Mouse (Mus musculus) left cerebral cortex, adult 9 months (tissue): Measurements from ENCODE around the gene Polr1a.
A peak's percentile ranks its signal among the peaks of the same experiment; 100 is the strongest.
"Not testable (repeated sequence)": the region's sequence is repeated elsewhere in the genome, so short reads cannot be mapped to it uniquely, and the experiment has no call there.

Experiments used
- DNase-seq, 2 experiments: peaks; one replicate each; pipeline ENCODE4 v3.0.0; 2022; ENCODE audit warnings: low spot score in 2 of 2

Polr1a gene

DNA sequence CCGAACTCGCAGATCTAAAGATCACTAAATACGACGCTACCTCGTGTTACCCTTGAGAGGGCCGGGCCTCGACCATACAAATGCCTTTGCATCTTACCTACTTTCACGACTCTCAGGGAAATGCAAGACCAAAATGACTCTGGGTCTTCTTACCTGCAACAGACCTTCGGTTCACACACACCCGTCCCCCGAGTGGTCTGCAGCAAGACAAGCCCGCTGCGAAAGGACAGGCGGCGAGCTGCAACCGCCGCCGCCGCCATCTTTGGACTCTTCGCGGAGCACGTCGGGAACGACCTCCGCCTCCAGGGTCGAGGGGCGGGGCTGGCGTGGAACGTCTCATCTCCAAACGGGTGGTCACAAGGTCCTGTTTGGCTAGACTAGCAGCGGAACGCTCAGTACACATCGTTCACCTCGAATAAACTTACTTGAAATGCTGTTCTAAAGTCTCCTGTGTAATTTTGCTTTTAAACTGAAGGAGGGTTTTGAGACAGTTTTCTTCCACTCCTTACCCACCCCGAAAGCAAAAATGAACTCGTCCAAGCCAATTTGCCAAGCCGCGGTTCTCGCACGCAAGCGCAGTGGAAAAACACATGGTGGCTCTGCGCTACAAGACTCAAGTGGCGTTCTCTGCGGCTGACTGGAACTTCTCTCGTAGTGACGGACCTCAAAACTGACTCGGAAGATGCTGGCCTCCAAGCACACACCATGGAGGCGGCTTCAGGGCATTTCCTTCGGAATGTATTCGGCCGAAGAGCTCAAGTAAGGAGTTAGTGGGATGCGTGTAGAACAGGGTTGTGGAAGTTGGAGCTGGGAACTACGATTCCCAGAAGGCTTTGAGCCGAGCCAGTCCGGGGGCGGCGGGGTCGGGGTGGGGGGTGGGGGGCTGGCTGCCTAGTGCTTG lies at the start of gene Polr1a, which contains the start of gene Ptcd3:
Gene Polr1a (plus strand): TSS at position 573 of the 901 bp plus-strand sequence.
Gene Ptcd3 (minus strand): TSS at position 270 of the 901 bp plus-strand sequence.
- peak; percentile 80 to 92 for DNase-seq

DNA sequence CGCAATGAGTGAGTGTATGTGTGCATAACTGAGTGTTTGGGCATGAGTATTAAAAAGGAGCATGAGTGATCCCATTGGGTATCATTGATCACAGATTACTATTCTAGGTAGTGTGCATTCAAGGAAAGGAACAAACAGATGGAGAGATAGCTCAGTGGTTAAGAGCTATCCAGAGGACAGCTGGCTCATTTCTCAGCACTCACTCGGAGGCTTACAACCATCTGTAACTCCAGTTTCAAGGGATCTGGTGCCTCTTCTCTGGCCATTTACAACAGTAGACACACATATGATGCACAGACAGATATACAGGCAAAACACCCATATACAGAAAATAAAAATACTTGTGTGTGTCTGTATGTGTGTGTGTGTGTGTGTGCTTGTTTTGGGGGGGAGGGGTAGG lies 41.1 kb upstream of the Polr1a start:
- no peak for DNase-seq

DNA sequence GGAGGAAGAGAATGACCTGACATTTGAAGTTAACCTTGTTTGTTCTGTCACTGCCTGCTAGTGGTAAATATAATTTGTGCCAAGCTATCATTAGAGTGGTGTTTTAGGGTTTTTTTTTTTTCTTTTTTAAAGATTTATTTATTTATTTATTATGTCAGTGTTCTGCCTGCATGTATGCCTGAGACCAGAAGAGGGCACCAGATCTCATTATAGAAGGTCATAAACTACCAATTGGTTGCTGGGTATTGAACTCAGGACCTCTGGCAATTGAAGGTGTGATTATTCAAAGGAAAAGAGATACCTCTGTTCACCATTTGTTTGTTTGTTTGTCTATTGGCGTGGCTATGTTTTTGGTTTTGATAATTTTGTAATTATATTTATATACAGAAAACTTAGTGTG lies 40.0 kb upstream of the Polr1a start:
- DNase-seq, result no peak

DNA sequence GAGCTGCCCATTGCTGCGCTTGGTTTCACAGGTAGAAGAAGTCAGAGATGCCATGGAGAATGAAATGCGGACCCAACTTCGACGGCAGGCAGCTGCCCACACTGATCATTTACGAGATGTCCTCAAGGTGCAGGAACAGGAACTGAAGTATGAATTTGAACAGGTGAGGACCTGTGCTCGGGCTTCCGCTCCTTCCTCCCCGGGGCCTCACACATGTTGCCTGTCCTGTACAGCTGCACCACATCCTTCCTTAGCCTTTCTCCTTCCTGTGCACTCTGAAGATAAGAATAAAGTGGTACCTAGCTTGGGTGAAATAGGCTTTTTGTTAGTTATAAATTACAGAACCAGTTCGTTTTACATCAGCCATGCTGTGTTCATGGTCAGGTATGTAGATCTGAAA lies 37.5 kb upstream of the Polr1a start:
- DNase-seq, result no peak

DNA sequence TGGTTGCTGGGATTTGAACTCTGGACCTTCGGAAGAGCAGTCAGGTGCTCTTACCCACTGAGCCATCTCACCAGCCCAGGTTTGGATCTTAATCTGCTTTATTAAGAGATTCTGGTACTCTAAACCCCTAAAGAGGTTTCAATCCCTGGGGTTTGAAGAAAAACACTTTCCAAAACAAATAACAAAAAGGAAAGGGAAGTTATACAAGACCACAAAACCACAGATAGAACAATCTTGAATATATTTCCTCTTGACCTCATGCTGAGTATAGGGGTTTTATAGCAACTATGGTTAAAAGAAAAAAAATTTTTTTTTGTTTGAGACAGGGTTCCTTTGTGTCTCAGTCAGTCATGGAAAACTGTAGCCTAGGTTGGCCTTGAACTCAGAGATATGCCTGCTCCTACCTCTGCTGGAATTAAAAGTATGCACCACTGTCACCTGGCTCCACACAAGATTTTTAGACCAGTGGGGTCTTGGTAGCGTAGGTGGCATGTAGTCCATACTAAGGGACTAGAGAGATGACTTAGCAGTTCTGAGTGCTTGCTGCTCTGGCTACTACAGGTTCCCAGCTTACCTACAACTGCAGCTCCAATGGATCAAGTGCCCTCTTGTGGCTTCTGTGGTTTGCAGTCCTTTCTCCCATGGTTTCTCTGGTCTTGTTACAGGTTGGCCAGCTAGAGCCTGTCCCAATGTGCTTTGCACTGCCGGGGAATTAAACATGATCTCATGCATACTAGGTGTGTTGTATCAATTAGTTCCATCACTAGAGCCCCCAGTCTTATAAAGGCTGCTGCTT lies 30.7 kb upstream of the Polr1a start:
- no peak for DNase-seq

DNA sequence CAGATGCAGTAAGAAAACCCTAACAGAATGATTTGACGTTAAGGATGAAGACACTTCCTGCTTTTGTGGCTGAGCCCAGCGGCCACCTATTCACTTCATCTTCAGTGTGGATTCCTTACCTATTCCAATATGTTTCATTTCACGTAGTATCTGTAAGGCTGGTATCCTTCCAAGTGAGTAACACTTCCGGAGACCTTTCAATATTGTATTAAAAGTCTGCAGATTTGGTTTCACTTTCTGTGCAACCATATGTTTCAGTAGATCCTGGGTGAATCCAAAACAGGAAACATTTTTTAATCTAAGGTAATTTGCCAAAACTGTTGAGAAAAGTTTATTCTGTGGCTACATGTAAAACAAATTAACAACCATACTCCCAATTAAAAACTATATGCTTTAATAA lies 15.6 kb upstream of the Polr1a start:
- no peak for DNase-seq

DNA sequence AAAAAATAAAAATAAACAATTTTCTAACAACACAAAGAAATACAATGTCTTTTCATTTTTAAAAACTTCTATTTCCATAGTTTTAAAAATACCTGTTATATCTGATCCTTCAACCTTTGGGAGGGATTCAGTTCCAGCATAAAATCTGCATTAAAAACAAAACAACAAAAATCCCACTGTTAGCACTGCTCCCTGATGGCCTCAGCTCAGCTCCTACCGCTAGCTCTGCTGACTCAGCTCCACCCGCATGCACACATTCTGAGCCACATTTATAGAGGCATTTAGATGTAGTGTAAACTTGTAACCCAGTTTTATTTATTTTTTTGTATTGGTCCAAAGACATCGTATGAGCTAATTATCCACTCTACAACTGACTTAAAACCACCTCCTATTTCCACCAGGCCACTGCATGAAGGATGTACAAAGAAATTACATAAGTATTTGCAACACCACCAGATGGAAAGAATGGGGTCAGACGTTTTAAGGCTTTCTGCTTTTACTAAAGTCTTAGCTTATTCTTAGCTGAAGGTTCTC lies 1.1 kb upstream of the Polr1a start:
- DNase-seq, result no peak

DNA sequence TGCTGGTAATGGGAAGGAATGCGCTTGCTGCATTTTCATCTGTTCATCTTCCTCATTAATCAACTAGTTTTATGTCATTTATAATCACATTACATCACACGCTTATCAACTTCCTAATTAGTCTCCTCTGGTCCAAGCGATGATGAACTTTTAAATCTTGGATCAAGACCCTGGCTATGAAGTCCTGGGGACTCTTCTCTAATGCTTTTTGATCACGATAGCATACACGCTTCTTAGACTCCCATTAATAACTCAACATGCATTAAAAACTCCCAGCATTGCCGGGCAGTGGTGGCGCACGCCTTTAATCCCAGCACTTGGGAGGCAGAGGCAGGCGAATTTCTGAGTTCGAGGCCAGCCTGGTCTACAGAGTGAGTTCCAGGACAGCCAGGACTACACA lies 531 bp downstream of the Polr1a start:
- peak in 1 of 2 experiments; percentile 5 for DNase-seq

DNA sequence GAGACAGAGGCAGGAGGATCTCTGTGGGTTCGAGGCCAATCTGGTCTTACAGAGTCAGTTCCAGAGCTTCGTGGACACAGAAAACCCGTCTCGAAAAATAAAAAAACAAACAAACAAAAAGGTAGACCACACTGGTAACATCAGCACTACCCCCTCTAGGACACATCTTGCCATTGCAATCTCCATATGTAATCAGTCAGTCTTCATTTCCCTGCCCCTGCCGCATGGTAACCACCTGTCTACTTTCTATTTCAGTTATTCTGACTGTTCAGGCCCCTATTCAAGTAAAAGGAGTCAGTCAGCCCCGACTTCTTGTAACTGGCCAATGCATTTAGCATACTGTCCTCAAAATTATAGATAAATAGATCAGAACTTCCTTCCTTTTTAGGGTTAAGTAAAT lies 987 bp downstream of the Polr1a start:
- DNase-seq, result no peak

DNA sequence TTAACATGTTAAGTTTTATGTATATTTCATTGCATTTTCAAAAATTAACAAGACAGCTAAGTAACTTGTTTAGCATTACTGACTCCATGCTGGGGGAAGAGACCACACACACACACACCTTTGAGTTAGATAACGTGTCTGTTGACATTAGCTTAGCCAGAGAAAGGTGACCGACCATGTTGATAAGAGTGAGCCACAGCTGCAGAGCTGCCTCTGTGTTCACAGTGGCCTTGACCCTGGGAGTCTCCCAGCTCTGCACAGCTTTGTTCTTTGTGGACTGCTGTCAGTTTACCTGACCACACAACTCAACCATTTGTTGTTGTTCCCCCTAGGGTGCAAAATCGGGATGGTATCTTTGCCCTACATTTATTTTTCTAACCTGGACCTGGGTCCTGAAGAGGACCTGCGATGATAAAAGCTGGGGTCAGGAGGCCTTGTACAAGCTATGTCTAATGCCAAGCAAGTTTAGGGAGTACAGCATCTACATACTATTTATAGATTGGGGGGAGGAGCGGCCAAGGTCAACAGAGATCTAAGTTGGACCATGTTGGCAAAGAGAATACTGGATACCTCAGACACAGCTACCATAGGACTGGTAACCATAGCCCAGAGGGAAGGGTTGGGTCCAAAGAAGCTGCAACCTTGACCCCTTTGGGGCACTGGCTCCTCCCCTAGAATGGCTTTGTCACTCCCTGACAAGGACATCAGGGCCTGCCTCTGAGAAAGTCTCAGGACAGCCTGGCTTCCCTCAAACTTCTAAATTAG lies 3.0 kb downstream of the Polr1a start:
- DNase-seq, result no peak

DNA sequence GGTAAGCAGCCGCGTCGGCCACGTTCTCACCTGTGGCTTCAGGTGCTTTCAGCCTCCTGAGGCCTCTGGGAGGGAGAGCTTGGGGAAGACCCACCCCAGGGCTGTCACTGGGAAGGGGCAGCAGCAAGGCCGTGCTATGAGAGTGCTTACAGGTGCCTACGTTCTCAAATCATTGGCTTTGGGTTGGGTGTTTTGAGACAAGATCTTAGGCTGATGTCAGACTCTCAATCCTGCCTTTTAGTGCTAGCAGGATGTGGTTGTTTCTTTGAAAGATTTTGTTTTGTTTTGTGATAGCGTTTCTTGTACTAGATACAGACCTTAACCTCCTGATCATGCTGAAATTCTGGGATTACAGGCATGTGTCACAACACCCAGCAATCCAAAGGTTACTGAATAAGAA lies 11.9 kb downstream of the Polr1a start:
- DNase-seq, result no peak

DNA sequence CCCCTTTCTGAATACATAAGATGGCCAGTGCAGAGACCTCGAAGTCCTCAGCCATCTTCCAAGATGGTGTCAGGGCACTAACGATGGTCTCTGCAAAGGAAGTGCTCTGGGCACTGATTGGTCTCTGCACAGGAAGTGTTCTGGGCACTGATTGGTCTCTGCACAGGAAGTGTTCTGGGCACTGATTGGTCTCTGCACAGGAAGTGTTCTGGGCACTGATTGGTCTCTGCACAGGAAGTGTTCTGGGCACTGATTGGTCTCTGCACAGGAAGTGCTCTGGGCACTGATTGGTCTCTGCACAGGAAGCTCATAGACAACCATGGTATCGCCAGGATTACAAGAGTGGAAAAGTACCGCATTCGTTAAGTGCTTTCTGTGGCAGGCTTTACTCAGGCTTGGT lies 16.4 kb downstream of the Polr1a start:
- DNase-seq, result not testable (repeated sequence)

DNA sequence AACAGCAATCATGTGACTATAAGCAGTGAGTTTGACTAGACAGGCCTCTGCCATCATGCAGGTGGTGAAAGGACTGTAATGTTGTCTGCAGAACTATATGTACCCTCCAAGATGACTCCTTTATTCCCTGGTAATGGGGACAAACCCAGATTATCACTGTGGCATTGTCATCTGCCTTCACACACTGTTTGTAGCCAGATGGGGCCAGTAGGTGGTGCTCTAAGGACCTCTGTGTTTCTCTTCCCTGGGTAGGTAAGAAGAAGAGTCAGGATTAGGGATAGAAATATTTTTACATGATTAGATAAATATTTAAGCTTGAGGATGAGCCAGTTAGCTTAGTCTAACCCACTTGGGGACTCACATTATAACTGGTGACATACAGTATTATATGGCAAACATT lies 19.1 kb downstream of the Polr1a start:
- peak in 1 of 2 experiments; percentile 71 for DNase-seq

DNA sequence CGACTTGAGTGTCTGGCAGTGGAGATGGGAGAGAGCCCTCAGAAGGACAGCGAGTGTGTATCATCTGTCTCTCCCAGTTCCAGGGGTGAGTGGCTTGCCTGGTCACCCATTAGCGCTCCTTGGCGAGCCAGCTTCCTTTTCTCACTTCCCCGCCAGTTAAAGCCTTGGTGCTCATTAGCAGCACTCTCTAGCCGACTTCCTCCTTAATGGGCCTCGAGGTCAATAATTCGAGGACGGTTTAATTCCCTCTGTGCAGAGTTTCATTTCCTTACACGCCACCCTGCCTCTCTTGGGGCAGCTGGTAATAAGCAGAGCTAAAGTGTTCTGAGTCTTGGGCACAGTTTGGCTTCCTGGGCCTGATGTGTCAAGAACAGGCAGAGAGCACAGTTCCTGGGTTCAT lies 21.2 kb downstream of the Polr1a start:
- no peak for DNase-seq

DNA sequence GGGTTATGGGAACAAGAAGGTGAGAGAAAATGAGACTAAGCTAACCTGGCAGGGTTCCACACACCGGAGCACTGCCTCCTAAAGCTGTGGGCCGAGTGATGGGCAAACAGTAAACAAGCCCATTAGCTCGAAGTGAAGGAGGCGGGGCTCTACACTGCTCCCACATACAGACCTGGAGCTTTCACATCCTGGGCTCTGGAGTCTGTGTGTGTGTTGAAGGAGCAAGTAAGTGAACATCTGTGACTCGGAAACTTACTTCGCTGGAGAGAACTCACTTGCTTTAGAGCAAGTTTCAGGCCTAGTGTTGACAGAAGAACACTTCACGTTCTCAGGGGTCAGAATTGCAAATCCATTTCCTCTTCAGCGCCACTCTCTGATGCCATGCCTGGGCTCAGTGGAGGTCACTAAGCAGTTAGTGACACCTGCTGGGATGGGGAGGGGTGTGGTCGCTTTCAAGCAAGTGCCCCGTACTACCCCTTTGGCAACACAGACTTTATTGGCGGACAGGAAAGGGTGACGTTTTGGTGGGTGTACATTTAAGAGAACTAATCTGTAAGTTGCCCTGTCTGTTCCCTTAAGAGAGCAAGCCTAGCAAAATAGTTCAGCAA lies 22.1 kb downstream of the Polr1a start:
- DNase-seq, result no peak

DNA sequence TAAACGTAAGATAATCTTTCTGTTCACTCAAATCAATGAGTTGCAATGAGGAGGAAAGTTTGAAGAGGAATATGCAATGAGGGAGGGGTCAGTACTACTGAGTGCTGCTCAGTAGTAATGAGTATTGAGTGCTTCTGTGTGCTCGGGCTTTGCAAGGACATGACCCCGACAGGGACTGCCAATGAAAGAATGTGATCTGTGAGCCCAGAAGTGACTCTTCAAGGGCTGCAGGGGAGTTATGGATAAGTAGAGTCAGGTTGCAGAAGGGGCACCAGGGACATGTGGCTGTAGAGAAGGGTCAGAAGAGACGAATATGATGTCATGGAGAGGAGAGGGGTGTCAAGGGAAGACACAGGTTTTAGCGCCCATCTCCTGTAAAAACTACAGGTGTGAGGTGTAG lies 23.5 kb downstream of the Polr1a start:
- no peak for DNase-seq

DNA sequence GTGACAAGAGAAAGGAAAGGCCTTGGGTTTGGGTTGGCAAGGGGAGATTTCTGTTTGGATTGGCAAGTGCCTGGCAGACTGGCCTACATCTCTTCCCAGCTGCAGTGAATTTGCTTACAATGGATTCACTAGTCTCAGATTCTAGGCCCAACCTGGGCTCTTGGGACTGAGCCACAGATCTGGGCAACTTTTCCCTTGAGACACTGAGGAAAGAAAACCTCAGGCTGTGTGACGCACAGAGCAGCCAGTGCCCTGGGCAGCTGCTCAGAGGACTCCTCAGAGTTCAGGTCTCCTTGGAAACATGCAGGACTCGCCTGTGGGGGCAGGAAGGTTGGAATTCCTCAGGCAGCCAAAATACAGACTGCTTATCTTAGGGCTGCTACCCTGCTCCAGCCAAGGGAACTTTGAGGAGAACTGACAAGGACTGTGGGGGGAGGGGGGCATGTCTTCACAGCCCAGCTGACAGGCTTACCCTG lies 25.3 kb downstream of the Polr1a start:
- DNase-seq, result no peak

DNA sequence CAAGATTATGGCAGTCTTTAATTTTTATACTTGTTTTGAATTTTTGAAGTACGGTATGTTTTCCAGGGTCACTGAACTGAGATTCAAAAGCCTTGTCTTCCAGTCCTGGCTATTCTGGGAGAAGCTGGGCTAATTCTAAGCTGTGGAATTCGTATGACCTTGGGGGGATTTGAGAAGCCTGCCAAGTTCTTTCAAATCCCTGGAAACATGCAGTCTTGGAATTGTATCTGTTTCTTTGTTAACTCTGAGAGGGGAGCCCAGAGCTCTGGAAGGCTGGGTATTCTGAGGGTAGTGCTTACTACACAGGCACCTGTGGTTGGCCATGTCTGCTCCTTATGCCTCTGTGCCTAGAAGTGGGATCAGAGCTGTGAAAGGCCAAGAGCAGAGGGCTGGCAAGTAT lies 26.9 kb downstream of the Polr1a start:
- DNase-seq, result no peak

DNA sequence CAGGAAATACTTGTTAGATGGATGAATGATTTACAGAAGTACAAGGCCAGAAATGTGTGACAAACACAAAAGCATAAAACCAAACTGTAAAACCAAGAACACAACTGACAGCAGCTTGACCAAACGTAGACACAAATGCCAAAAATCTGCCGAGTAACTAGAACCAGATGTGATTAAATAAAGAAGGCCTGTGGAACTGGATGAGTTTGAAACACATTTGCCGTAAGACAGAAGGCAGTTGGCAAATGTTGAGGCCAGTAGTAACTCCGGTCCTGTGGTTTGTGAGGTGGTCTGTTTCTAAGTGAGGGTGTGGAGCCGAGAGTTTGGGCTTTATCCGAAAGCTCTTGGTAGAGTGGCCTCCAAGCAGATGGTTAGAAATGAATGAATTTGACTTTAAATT lies 32.1 kb downstream of the Polr1a start:
- DNase-seq, result no peak

DNA sequence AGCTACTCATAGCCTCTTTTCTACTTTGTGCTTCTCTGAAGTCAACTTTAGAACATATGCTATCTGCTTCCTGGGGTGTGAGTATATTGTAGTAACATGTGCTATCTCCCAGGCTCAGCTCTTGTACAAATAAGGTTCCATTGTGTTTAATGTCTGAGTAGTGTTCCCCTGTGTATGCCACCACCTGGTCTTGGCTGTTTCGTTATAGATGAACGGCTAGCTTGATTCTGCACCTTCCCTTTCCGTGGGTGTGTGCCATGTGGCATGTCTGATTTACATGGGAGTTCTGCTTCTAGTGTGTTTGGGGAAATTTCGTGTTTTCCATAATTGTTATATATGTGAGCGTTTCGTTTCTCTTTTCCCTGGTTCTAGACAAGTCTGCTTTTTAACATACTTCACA lies 36.2 kb downstream of the Polr1a start:
- DNase-seq, result no peak

DNA sequence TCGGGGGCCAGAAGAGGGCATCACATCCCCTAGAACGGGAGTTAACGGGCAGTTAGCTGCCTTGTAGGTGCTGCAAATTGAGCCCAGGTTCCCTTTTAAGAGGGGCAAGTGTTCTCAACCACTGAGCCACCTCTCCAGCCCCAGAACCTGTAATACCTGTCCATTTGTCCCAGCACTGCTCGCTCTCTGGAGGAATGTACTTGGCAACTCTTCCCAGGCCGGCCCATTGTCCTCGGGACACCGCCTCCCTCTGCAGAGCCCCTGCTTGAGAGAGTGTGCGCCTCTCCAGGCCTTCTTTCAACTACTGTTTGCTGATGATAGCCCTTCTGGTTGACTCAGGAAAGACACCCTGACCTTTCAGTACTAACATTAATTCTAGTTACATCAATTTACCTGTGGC lies 37.3 kb downstream of the Polr1a start:
- no peak for DNase-seq
